Mouse (Mus musculus) neural tube, embryonic 11.5 days (tissue): ENCODE results near the gene Asb4. TPM values are rescaled to one million over a fixed set of nuclear protein-coding genes. Genes with fewer than 3 reads are reported as not detected.
A peak's percentile ranks its signal among the peaks of the same experiment; 100 is the strongest.

Source experiments
- ATAC-seq: fragments of 200-750 bp; cut with Nextera tagmentation; 2 replicates; pipeline ENCODE4 v1.8.0; 2017; ENCODE audit warnings: moderate number of reproducible peaks, mild to moderate bottlenecking, moderate TSS enrichment, moderate library complexity; ENCODE audit not compliant: insufficient read depth, low FRiP score, low TSS enrichment
- DNase-seq: peaks from one replicate; pipeline ENCODE4 v3.0.0-alpha.2; 2015; ENCODE audit warnings: low spot score
- H3K27ac ChIP-seq: fragments of 300-500 bp; sonication (generic); 2 replicates; pipeline ENCODE4 v1.5.1; 2014; ENCODE audit warnings: low read depth, mild to moderate bottlenecking, low read length
- H3K27me3 ChIP-seq: fragments of 300-500 bp; sonication (generic); 2 replicates; pipeline ENCODE4 v1.6.1; 2014; ENCODE audit warnings: mild to moderate bottlenecking, low read length, mixed read lengths; ENCODE audit not compliant: control insufficient read depth, insufficient read depth
- H3K36me3 ChIP-seq: fragments of 300-500 bp; sonication (generic); 2 replicates; pipeline ENCODE4 v1.6.1; 2014; ENCODE audit warnings: mild to moderate bottlenecking, low read length, moderate library complexity, mixed read lengths; ENCODE audit not compliant: control insufficient read depth, insufficient read depth
- H3K4me1 ChIP-seq: fragments of 300-500 bp; sonication (generic); 2 replicates; pipeline ENCODE4 v1.6.1; 2014; ENCODE audit warnings: low read length, mixed read lengths; ENCODE audit not compliant: control insufficient read depth, insufficient read depth
- H3K4me2 ChIP-seq: fragments of 300-500 bp; sonication (generic); 2 replicates; pipeline ENCODE4 v1.6.1; 2014; ENCODE audit warnings: low read depth, mild to moderate bottlenecking, moderate library complexity
- H3K4me3 ChIP-seq: fragments of 300-500 bp; sonication (generic); 2 replicates; pipeline ENCODE4 v1.5.1; 2014; ENCODE audit warnings: low read depth, low read length
- H3K9ac ChIP-seq: fragments of 300-500 bp; sonication (generic); 2 replicates; pipeline ENCODE4 v1.6.1; 2014; ENCODE audit warnings: mild to moderate bottlenecking, low read length
- H3K9me3 ChIP-seq: fragments of 300-500 bp; sonication (generic); 2 replicates; pipeline ENCODE4 v1.6.1; 2016; ENCODE audit warnings: low read length; ENCODE audit not compliant: control insufficient read depth
- WGBS: fragments of 180-500 bp; shearing (Covaris S2); extraction: QIAGEN DNeasy Blood & Tissue Kit; methylation state at CpG from one replicate; pipeline ENCODE4 v1.1.7; 2014; 5-methylcytosine and 5-hydroxymethylcytosine counted together
- polyA plus RNA-seq: library from polyadenylated mRNA; unstranded; fragments of >200 nt; fragmentation: Nextera tagmentation; extraction: Ambion mirVana; gene quantifications from 2 replicates; pipeline ENCODE4 v1.2.1, GENCODE M21; 2014

Gene Asb4
- polyA plus RNA-seq, 1 experiment from 2014 or later, result 41.0 TPM

GRCm38 (mm10) chr6:5385161-5385640 is 2.0 kb downstream of the Asb4 start:
- no peaks in the 10 kb centered on the region for H3K27me3 ChIP-seq
- H3K4me1 ChIP-seq, result peaks cover 22% of the 10 kb centered on the region

GRCm38 (mm10) chr6:5386486-5386885 is 3.3 kb downstream of the Asb4 start:
- Histone ChIP-seq H3K4me3 (no peak overlapping the region), H3K9me3 (no peaks in the 10 kb centered on the region), H3K36me3 (no peaks in the 10 kb centered on the region), H3K9ac (no peak overlapping the region), H3K4me2 (no peak overlapping the region), H3K27me3 (no peaks in the 10 kb centered on the region), H3K4me1 (peaks cover 15% of the 10 kb centered on the region), H3K27ac (no peak overlapping the region)
- no peak for ATAC-seq
- DNase-seq, result peak; percentile 5
- 87% methylated on average over 4 of the region's 4 CpGs for WGBS

More at GRCm38 (mm10) chr6:5385161-5385640, 2.0 kb downstream of the Asb4 start:
- Histone ChIP-seq H3K9ac (no peak overlapping the region), H3K4me3 (no peak overlapping the region), H3K4me2 (no peak overlapping the region), H3K9me3 (no peaks in the 10 kb centered on the region), H3K36me3 (no peaks in the 10 kb centered on the region), H3K27ac (no peak overlapping the region)
- 35% methylated on average over 7 of the region's 7 CpGs for WGBS
- DNase-seq (no peak), ATAC-seq (no peak)

DNA sequence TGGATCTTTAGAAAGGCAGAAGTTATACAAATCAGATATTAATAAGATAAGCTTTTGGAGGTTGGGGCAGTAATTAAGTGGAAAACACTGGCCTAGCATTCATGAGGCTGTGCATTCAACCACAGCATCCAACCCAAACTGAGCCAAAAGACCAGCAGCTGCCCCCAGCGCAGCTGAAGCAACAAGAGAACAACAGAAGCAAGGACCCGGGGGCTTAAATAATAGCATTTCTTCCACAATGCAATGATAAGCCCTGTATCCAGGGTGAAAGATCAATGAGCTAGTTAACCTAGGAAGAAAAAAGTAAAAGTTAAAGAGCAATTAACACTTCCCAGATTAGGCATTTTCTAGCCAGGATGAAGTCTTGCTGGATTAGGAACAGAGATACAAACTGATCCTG is 4.2 kb downstream of the Asb4 start:
- ATAC-seq (no peak), DNase-seq (peak; percentile 5)
- no peak overlapping the region for H3K27ac ChIP-seq
- H3K27me3 ChIP-seq, result no peaks in the 10 kb centered on the region
- peaks cover 7% of the 10 kb centered on the region for H3K4me1 ChIP-seq
- 29% methylated on average over 2 of the region's 2 CpGs for WGBS
- H3K4me2 ChIP-seq, result no peak overlapping the region
- H3K36me3 ChIP-seq, result no peaks in the 10 kb centered on the region
- no peaks in the 10 kb centered on the region for H3K9me3 ChIP-seq
- no peak overlapping the region for H3K9ac ChIP-seq
- H3K4me3 ChIP-seq, result no peak overlapping the region

DNA sequence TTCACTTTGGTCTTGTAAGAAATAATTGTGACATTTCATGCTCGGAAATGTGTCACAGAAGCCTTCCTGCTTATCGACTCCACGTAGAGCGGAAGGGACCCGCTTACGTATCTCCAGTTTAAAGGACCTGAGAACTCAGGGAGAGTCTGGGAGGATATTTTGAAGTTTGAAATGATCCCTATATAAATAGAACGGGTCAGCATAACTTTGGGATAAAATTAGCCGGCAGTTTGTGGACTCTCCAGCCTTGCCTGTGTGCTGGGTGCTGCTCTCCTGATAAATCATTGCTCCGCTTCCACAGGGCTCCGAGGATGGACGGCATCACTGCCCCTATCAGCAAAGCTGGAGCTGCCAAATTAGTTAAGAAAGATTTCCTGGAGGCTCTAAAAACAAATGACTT is 7.1 kb downstream of the Asb4 start:
- peak overlapping the region; percentile 36 for H3K4me2 ChIP-seq
- no peak overlapping the region for H3K27ac ChIP-seq
- no peaks in the 10 kb centered on the region for H3K27me3 ChIP-seq
- DNase-seq (peak; percentile 34), ATAC-seq (no peak; the same call in 1 of the 2 replicates)
- H3K9me3 ChIP-seq, result no peaks in the 10 kb centered on the region
- H3K9ac ChIP-seq, result peak overlapping the region; percentile 29
- WGBS, result 16% methylated on average over 11 of the region's 11 CpGs
- peak overlapping the region; percentile 19 for H3K4me3 ChIP-seq
- no peaks in the 10 kb centered on the region for H3K36me3 ChIP-seq
- peaks cover 2% of the 10 kb centered on the region; the same call in 1 of the 2 replicates for H3K4me1 ChIP-seq

DNA sequence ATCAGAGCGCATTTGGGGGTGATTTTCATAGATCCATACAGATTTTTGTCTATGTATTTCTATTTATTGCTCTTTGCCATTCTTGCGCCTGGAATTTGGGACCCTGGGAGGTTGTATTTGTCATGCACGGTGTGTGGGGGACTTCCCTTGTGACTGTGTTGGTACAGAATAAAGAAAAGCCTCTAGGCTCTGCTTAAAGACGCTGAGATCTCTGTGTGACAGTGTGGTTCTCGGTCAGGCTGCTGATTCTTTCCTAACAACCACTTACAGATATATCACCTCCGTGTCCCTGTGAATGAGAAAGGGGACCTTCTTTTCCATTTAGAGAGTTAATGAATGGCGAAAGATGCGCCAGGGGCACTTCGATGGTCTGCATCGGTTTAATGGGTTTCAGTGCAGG is 7.8 kb downstream of the Asb4 start:
- Histone ChIP-seq H3K4me2 (peak overlapping the region; percentile 39), H3K27ac (no peak overlapping the region), H3K9ac (0 out of 2 replicates have a peak overlapping the region, but pooled peaks have one; percentile 23), H3K36me3 (no peaks in the 10 kb centered on the region), H3K4me3 (peak overlapping the region; percentile 19), H3K9me3 (no peaks in the 10 kb centered on the region), H3K4me1 (peaks cover 2% of the 10 kb centered on the region; the same call in 1 of the 2 replicates), H3K27me3 (no peaks in the 10 kb centered on the region)
- DNase-seq (peak; percentile 12), ATAC-seq (no peak)
- 13% methylated on average over 10 of the region's 10 CpGs for WGBS

DNA sequence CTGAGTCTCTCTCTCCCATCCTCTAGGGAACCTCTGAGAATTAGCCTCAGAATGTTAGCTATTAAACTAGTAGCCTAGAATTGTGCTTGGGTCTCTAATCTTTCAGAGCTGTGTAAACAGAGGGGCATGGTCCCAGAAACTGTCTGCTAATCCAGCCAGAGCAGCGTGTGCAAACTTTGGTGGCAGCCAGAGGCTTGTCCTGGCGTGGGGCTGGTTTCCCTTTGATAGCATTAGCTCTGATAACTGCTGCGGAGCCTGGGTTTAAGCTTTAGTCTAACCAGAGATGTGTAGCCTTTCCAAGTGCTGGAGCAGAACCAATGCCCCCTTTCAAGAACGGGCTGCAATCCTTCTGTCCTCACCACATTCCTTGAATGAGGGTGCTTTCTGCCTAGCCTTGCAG is 11.8 kb downstream of the Asb4 start:
- no peak for ATAC-seq

GRCm38 (mm10) chr6:5396797-5397196 is 13.6 kb downstream of the Asb4 start:
- Histone ChIP-seq H3K36me3 (no peaks in the 10 kb centered on the region), H3K4me3 (no peak overlapping the region), H3K9ac (no peak overlapping the region), H3K27me3 (no peaks in the 10 kb centered on the region), H3K4me2 (no peak overlapping the region), H3K27ac (no peak overlapping the region), H3K9me3 (no peaks in the 10 kb centered on the region), H3K4me1 (no peaks in the 10 kb centered on the region)
- ATAC-seq (no peak), DNase-seq (no peak)
- WGBS, result 63% methylated on average over 3 of the region's 3 CpGs

More for the DNA sequence above, 11.8 kb downstream of the Asb4 start:
- H3K9me3 ChIP-seq, result no peaks in the 10 kb centered on the region
- H3K27me3 ChIP-seq, result no peaks in the 10 kb centered on the region
- H3K4me1 ChIP-seq, result peaks cover under 1% of the 10 kb centered on the region; the same call in 1 of the 2 replicates
- no peak overlapping the region for H3K9ac ChIP-seq
- WGBS, result 34% methylated on average over 4 of the region's 4 CpGs
- H3K4me3 ChIP-seq, result no peak overlapping the region
- H3K4me2 ChIP-seq, result no peak overlapping the region
- no peak for DNase-seq
- no peaks in the 10 kb centered on the region for H3K36me3 ChIP-seq
- no peak overlapping the region for H3K27ac ChIP-seq

DNA sequence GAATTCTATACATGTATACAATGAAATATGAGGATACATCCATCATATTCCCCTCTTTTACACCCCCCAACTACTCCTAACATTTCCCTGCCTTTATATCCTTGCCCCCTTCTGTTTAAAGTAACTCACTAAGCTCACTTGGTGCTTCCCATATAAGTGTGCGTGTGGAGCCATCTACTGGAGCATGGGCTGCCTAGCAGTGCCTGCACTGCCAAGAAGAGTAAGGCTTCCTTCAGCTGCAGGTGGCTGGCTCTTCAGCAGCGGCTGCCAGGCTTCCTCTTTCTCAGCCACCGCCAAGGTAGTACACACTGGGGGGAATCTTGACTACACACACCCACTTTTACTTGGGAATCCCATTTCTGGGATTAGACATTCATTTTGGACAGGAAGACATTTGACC is 18.2 kb downstream of the Asb4 start:
- ATAC-seq, result peak; percentile 64
- Histone ChIP-seq H3K9ac (no peak overlapping the region), H3K27ac (no peak overlapping the region), H3K27me3 (no peaks in the 10 kb centered on the region), H3K9me3 (no peaks in the 10 kb centered on the region), H3K4me2 (no peak overlapping the region), H3K4me3 (no peak overlapping the region), H3K36me3 (no peaks in the 10 kb centered on the region), H3K4me1 (0 out of 2 replicates have a peak, but pooled peaks cover 7% of the 10 kb centered on the region)
- peak; percentile 76 for DNase-seq
- 10% methylated on average over 3 of the region's 3 CpGs for WGBS

GRCm38 (mm10) chr6:5403095-5403815 is 20.1 kb downstream of the Asb4 start:
- Histone ChIP-seq H3K27me3 (no peaks in the 10 kb centered on the region), H3K9me3 (no peaks in the 10 kb centered on the region), H3K9ac (no peak overlapping the region), H3K27ac (peak overlapping the region; percentile 45; the same call in 1 of the 2 replicates), H3K4me3 (no peak overlapping the region), H3K4me1 (0 out of 2 replicates have a peak, but pooled peaks cover 9% of the 10 kb centered on the region), H3K36me3 (no peaks in the 10 kb centered on the region), H3K4me2 (peak overlapping the region; percentile 21; the same call in 1 of the 2 replicates)
- 22% methylated on average over 18 of the region's 18 CpGs for WGBS
- peak; percentile 43; the same call in 1 of the 2 replicates for ATAC-seq
- peak; percentile 50 for DNase-seq
